In the genomic region with DNA sequence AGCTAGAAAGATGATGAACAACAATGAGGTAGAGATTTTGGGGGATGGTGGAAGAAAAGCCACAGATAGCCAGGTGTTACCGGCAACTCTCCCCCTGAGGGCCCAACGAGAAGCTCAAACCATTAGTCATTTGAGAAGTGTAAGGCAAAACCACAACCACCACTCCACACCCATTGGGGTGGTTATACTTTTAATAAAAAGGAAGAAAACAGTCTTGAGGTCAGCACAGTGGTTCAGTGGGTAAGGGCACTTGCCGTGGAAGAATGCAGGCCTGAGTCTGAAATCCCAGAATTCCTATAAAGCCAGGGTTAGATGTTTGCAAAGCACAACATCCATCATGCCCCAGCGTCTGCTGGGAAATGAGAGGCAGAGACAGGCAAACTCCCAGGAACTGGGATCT, we compare ENCODE assay signal across 29 mouse cellular contexts. TPM values are rescaled to one million over a fixed set of nuclear protein-coding genes. Genes with fewer than 3 reads are reported as not detected.
DNase-seq lines count a peak whose midpoint lies in the region; ATAC-seq and TF ChIP-seq lines count a peak whose summit lies in the region.
"Had no signal": no experiment of that assay in that cellular context is flagged by ENCODE, and none has a peak within 500 bp of the region (broad histone marks: within the 10 kb centered on the region; RNA-seq: fewer than 3 reads in every experiment).

No protein-coding gene starts in this region.

- no peak overlapping the region for H3K9ac ChIP-seq in midbrain, embryonic 16.5 days (ENCODE audit: low read depth, low read length)
- H3K9ac ChIP-seq: embryonic facial prominence, embryonic 15.5 days; hindbrain, embryonic 13.5 days; kidney, embryonic 15.5 days; limb, embryonic 13.5 days; liver, embryonic 13.5 days; midbrain, embryonic 13.5 days had no signal

- TF ChIP-seq POLR2A in myocyte (IDR thresholded peaks at IDR 0.05; ENCODE audit: insufficient read length, low read depth), result no peak

- H3K4me1 ChIP-seq in midbrain, embryonic 16.5 days (ENCODE audit: control insufficient read depth, insufficient read depth, low read length), result no peaks in the 10 kb centered on the region
- H3K4me1 ChIP-seq: embryonic facial prominence, embryonic 15.5 days; heart, embryonic 10.5 days; hindbrain, embryonic 13.5 days; midbrain, embryonic 13.5 days had no signal

- H3K27me3 ChIP-seq in myocyte (ENCODE audit: control insufficient read depth, insufficient read depth, insufficient read length), result no peaks in the 10 kb centered on the region
- no peaks in the 10 kb centered on the region for H3K27me3 ChIP-seq in midbrain, embryonic 16.5 days (ENCODE audit: control insufficient read depth, insufficient read depth, low read depth, low read length)
- H3K27me3 ChIP-seq: embryonic facial prominence, embryonic 15.5 days; hindbrain, embryonic 13.5 days; kidney, embryonic 15.5 days; limb, embryonic 13.5 days; liver, embryonic 13.5 days; midbrain, embryonic 13.5 days had no signal

- H3ac ChIP-seq in myocyte (ENCODE audit: control insufficient read depth, insufficient read length), result no peak overlapping the region

- H3K36me3 ChIP-seq in myocyte (ENCODE audit: control insufficient read depth, insufficient read depth), result no peaks in the 10 kb centered on the region
- no peaks in the 10 kb centered on the region for H3K36me3 ChIP-seq in midbrain, embryonic 16.5 days (ENCODE audit: control insufficient read depth, insufficient read depth, low read length)
- H3K36me3 ChIP-seq: embryonic facial prominence, embryonic 15.5 days; heart, embryonic 10.5 days; hindbrain, embryonic 13.5 days; kidney, embryonic 15.5 days; limb, embryonic 13.5 days; liver, embryonic 13.5 days; midbrain, embryonic 13.5 days had no signal

- H3K4me3 ChIP-seq in myocyte, result no peak overlapping the region
- no peak overlapping the region for H3K4me3 ChIP-seq in midbrain, embryonic 16.5 days (ENCODE audit: low read depth, low read length)
- H3K4me3 ChIP-seq: embryonic facial prominence, embryonic 15.5 days; heart, embryonic 10.5 days; hindbrain, embryonic 13.5 days; kidney, embryonic 15.5 days; limb, embryonic 13.5 days; liver, embryonic 13.5 days; midbrain, embryonic 13.5 days had no signal

- H3K4me2 ChIP-seq in myocyte (ENCODE audit: low read depth), result peak overlapping the region; percentile 49
- H3K4me2 ChIP-seq in midbrain, embryonic 16.5 days (ENCODE audit: low read length), result no peak overlapping the region
- H3K4me2 ChIP-seq: embryonic facial prominence, embryonic 15.5 days; hindbrain, embryonic 13.5 days; kidney, embryonic 15.5 days; limb, embryonic 13.5 days; liver, embryonic 13.5 days; midbrain, embryonic 13.5 days had no signal

- H3K79me2 ChIP-seq in myocyte (ENCODE audit: control insufficient read depth, insufficient read depth), result no peaks in the 10 kb centered on the region

- no peak overlapping the region for H3K27ac ChIP-seq in midbrain, embryonic 16.5 days (ENCODE audit: low read length)
- H3K27ac ChIP-seq: embryonic facial prominence, embryonic 15.5 days; heart, embryonic 10.5 days; hindbrain, embryonic 13.5 days; kidney, embryonic 15.5 days; limb, embryonic 13.5 days; liver, embryonic 13.5 days; macrophage; midbrain, embryonic 13.5 days had no signal

- no peaks in the 10 kb centered on the region for H3K9me3 ChIP-seq in midbrain, embryonic 16.5 days (replicated peaks; ENCODE audit: control insufficient read depth, low read length, poor library complexity, severe bottlenecking)
- H3K9me3 ChIP-seq: embryonic facial prominence, embryonic 15.5 days; heart, embryonic 10.5 days; hindbrain, embryonic 13.5 days; kidney, embryonic 15.5 days; limb, embryonic 13.5 days; liver, embryonic 13.5 days; midbrain, embryonic 13.5 days had no signal

- DNase-seq in 3T3-L1 (ENCODE audit: low read depth, low spot score), result peak; percentile 59
- DNase-seq in CD4-positive, CD25-positive, alpha-beta regulatory T cell, adult 2 months (ENCODE audit: low read depth, low spot score), result peak; percentile 33
- DNase-seq in layer of hippocampus, postnatal 36 days, result no peak
- no peak for DNase-seq in adrenal gland, postnatal 10 days
- DNase-seq: adrenal gland, postnatal 36 days; cerebellum, adult 18-20 months; cerebellum, postnatal 25 days; gastrocnemius, postnatal 36 days; liver, embryonic 13.5 days; thymus, postnatal 36 days had no signal

- WGBS in midbrain, embryonic 16.5 days, result 84% methylated on average over 4 of the region's 4 CpGs

- ATAC-seq in common myeloid progenitor, adult 5-6 weeks (replicated peaks; ENCODE audit: low read depth, poor library complexity, severe bottlenecking), result peak; percentile 53
- ATAC-seq in midbrain, embryonic 16.5 days, result no peak
- ATAC-seq: forebrain, embryonic 16.5 days; midbrain, embryonic 13.5 days had no signal

TF ChIP-seq in myocyte, 11 proteins besides CTCF, POLR2A, EP300 and RAD21:
- TF ChIP-seq MYOD1 (IDR thresholded peaks at IDR 0.05; ENCODE audit: control insufficient read depth in 1 of 3, insufficient read length in 2 of 3, low read depth in 2 of 3) (no peak), TCF3 (IDR thresholded peaks at IDR 0.05; ENCODE audit: insufficient read length, low read depth) (no peak), CEBPB (IDR thresholded peaks at IDR 0.05; ENCODE audit: insufficient read depth, poor library complexity, severe bottlenecking) (no peak), POLR2AphosphoS2 (IDR thresholded peaks at IDR 0.05; ENCODE audit: insufficient read length, low read depth) (no peak), SRF (IDR thresholded peaks at IDR 0.05; ENCODE audit: control insufficient read depth, insufficient read length, low read depth) (no peak), USF1 (IDR thresholded peaks at IDR 0.05; ENCODE audit: low read depth) (no peak), MAX (IDR thresholded peaks at IDR 0.05; ENCODE audit: low read depth) (no peak), TCF12 (IDR thresholded peaks at IDR 0.05; ENCODE audit: insufficient read depth, poor library complexity, severe bottlenecking) (no peak), REST (IDR thresholded peaks at IDR 0.05; ENCODE audit: insufficient read depth, insufficient read length) (no peak), E2F4 (IDR thresholded peaks at IDR 0.05; ENCODE audit: insufficient read depth) (no peak), MYOG (IDR thresholded peaks at IDR 0.05; ENCODE audit: control insufficient read depth in 1 of 3, insufficient read depth in 1 of 3, insufficient read length in 2 of 3, low read depth in 2 of 3) (no peak)

RNA-seq across cellular contexts. Expression of gene Pts, which starts 8.8 kb away (rescaled TPM):
- total RNA-seq in common myeloid progenitor, adult 5-6 weeks (2017), result 73.1 and 89.3 TPM in 2 replicates
- 29.4 TPM for polyA plus RNA-seq in myocyte (2012; fragmentation: generic; extraction: Trizol)
- polyA plus RNA-seq in midbrain, embryonic 16.5 days (2015; fragmentation: Nextera tagmentation; extraction: Ambion mirVana), result 114 and 124 TPM in 2 replicates
- total RNA-seq in layer of hippocampus, postnatal 36 days (2021), result 10 to 100 TPM; 34.4 to 39.3 TPM
- total RNA-seq in adrenal gland, postnatal 10 days (2021), result 10 to 100 TPM; 62.0 to 72.7 TPM

RNA-seq across cellular contexts. Expression of gene Il18, which starts 17.3 kb away (rescaled TPM):
- 4.4 and 7.5 TPM in 2 replicates for total RNA-seq in common myeloid progenitor, adult 5-6 weeks (2017)
- 1.9 TPM for polyA plus RNA-seq in myocyte (2012; fragmentation: generic; extraction: Trizol)
- polyA plus RNA-seq in midbrain, embryonic 16.5 days (2015; fragmentation: Nextera tagmentation; extraction: Ambion mirVana), result 21.0 and 26.0 TPM in 2 replicates
- 10 to 100 TPM; 24.4 to 26.7 TPM for total RNA-seq in layer of hippocampus, postnatal 36 days (2021)
- total RNA-seq in adrenal gland, postnatal 10 days (2021), result 1 to 10 TPM; 5.3 to 6.5 TPM

RNA-seq across cellular contexts. Expression of gene Bco2, which starts 17.7 kb away (rescaled TPM):
- total RNA-seq in common myeloid progenitor, adult 5-6 weeks (2017), result not detected in 2 replicates
- polyA plus RNA-seq in myocyte (2012; fragmentation: generic; extraction: Trizol), result 0.02 TPM
- 0.44 and 0.60 TPM in 2 replicates for polyA plus RNA-seq in midbrain, embryonic 16.5 days (2015; fragmentation: Nextera tagmentation; extraction: Ambion mirVana)
- 1 to 10 TPM; 2.7 to 4.0 TPM for total RNA-seq in layer of hippocampus, postnatal 36 days (2021)
- 1 to 10 TPM; 3.1 to 3.3 TPM for total RNA-seq in adrenal gland, postnatal 10 days (2021)

RNA-seq across cellular contexts. Expression of gene Tex12, which starts 23.8 kb away (rescaled TPM):
- total RNA-seq in common myeloid progenitor, adult 5-6 weeks (2017), result not detected in 2 replicates
- not detected for polyA plus RNA-seq in myocyte (2012; fragmentation: generic; extraction: Trizol)
- polyA plus RNA-seq in midbrain, embryonic 16.5 days (2015; fragmentation: Nextera tagmentation; extraction: Ambion mirVana), result 0.24 and 0.28 TPM in 2 replicates
- not detected for total RNA-seq in layer of hippocampus, postnatal 36 days (2021)
- total RNA-seq in adrenal gland, postnatal 10 days (2021), result not detected
- total RNA-seq: adrenal gland, postnatal 36 days; gastrocnemius, postnatal 36 days; layer of hippocampus, postnatal 25 days; left cerebral cortex, postnatal 14 days had no signal
- polyA plus RNA-seq: embryonic facial prominence, embryonic 15.5 days; forebrain, embryonic 16.5 days; heart, postnatal 0 days; intestine, embryonic 16.5 days; large intestine, adult 2 months; limb, embryonic 13.5 days; liver, embryonic 13.5 days; lung, embryonic 16.5 days; macrophage; small intestine, adult 2 months; stomach, embryonic 14.5 days had no signal

RNA-seq across cellular contexts. Expression of gene Plet1, which starts 43.0 kb away (rescaled TPM):
- not detected in 2 replicates for total RNA-seq in common myeloid progenitor, adult 5-6 weeks (2017)
- 7.9 TPM for polyA plus RNA-seq in myocyte (2012; fragmentation: generic; extraction: Trizol)
- polyA plus RNA-seq in midbrain, embryonic 16.5 days (2015; fragmentation: Nextera tagmentation; extraction: Ambion mirVana), result 0.53 and 0.75 TPM in 2 replicates
- total RNA-seq in layer of hippocampus, postnatal 36 days (2021), result not detected
- total RNA-seq in adrenal gland, postnatal 10 days (2021), result under 1 TPM; 0.30 to 0.51 TPM
- total RNA-seq: adrenal gland, postnatal 36 days; gastrocnemius, postnatal 36 days; left cerebral cortex, postnatal 14 days had no signal
- polyA plus RNA-seq: macrophage had no signal

Comparison
In these comparisons a context has a peak if more than half of its experiments do, and no peak if none do; other contexts are left out.
1. DNase-seq: peak in 3T3-L1 (single experiment) and CD4-positive, CD25-positive, alpha-beta regulatory T cell, adult 2 months (single experiment); none in layer of hippocampus, postnatal 36 days (0 of 2) and adrenal gland, postnatal 10 days (single experiment).